ENCODE assay signal across 24 mouse cellular contexts in genomic region chr8:93126476-93126875, GRCm38 (mm10). TPM values are rescaled to one million over a fixed set of nuclear protein-coding genes. Genes with fewer than 3 reads are reported as not detected.
DNase-seq lines count a peak whose midpoint lies in the region; ATAC-seq and TF ChIP-seq lines count a peak whose summit lies in the region.
"Had no signal": no experiment of that assay in that cellular context is flagged by ENCODE, and none has a peak within 500 bp of the region (broad histone marks: within the 10 kb centered on the region; RNA-seq: fewer than 3 reads in every experiment).

No protein-coding gene starts in this region.

- no peak for TF ChIP-seq POLR2A in kidney, adult 2 months (IDR thresholded peaks at IDR 0.05; ENCODE audit: low read depth, low read length)

- H3K9ac ChIP-seq in kidney, embryonic 15.5 days, result no peak overlapping the region
- H3K9ac ChIP-seq in lung, postnatal 0 days (replicated peaks; ENCODE audit: low read depth), result no peak overlapping the region
- H3K9ac ChIP-seq in hindbrain, postnatal 0 days (replicated peaks; ENCODE audit: low read length), result no peak overlapping the region
- H3K9ac ChIP-seq: embryonic facial prominence, embryonic 13.5 days; hindbrain, embryonic 12.5 days; liver, embryonic 12.5 days had no signal

- H3K27ac ChIP-seq in kidney, adult 2 months (ENCODE audit: insufficient read depth, low read depth, low read length), result no peak overlapping the region
- no peak overlapping the region for H3K27ac ChIP-seq in kidney, embryonic 15.5 days
- no peak overlapping the region for H3K27ac ChIP-seq in lung, postnatal 0 days (ENCODE audit: low read length)
- H3K27ac ChIP-seq in layer of hippocampus, adult 2 months, result no peak overlapping the region
- no peak overlapping the region for H3K27ac ChIP-seq in hindbrain, postnatal 0 days
- H3K27ac ChIP-seq: embryonic facial prominence, embryonic 13.5 days; hindbrain, embryonic 12.5 days; liver, embryonic 12.5 days; midbrain, embryonic 10.5 days; stomach, postnatal 0 days had no signal

- no peaks in the 10 kb centered on the region for H3K9me3 ChIP-seq in kidney, embryonic 15.5 days (replicated peaks)
- no peaks in the 10 kb centered on the region for H3K9me3 ChIP-seq in lung, postnatal 0 days (ENCODE audit: low read length)
- H3K9me3 ChIP-seq in hindbrain, postnatal 0 days (ENCODE audit: low read length), result no peaks in the 10 kb centered on the region
- H3K9me3 ChIP-seq: embryonic facial prominence, embryonic 13.5 days; hindbrain, embryonic 12.5 days; liver, embryonic 12.5 days; midbrain, embryonic 10.5 days had no signal

- TF ChIP-seq CTCF in kidney, adult 2 months (conservative IDR thresholded peaks at IDR 0.05; ENCODE audit: insufficient read depth, insufficient read length, low read depth, low read length), result no peak
- no peak for TF ChIP-seq CTCF in lung, postnatal 0 days (IDR thresholded peaks at IDR 0.05)
- no peak for TF ChIP-seq CTCF in layer of hippocampus, adult 2 months (conservative IDR thresholded peaks at IDR 0.05)
- no peak for TF ChIP-seq CTCF in hindbrain, postnatal 0 days (IDR thresholded peaks at IDR 0.05; ENCODE audit: low read depth)

- peak; percentile 59 for DNase-seq in kidney, adult 2 months
- DNase-seq in lung, postnatal 10 days, result peak; percentile 2
- DNase-seq in lung, postnatal 0 days (ENCODE audit: low spot score), result no peak
- peak; percentile 28 to 36 for DNase-seq in layer of hippocampus, adult 2 months (ENCODE audit: low spot score in 2 of 2)
- DNase-seq in lung, postnatal 36 days, result peak; percentile 54
- no peak for DNase-seq in hindbrain, postnatal 0 days (ENCODE audit: low spot score)
- DNase-seq: cerebellum, adult 9-11 months; left cerebral cortex, postnatal 4 days; right cerebral cortex, postnatal 25 days had no signal

- H3K36me3 ChIP-seq in kidney, adult 2 months (ENCODE audit: control insufficient read depth, insufficient read depth, low read length), result no peaks in the 10 kb centered on the region
- H3K36me3 ChIP-seq in kidney, embryonic 15.5 days, result no peaks in the 10 kb centered on the region
- H3K36me3 ChIP-seq in lung, postnatal 0 days (ENCODE audit: insufficient read depth, low read length), result no peaks in the 10 kb centered on the region
- no peaks in the 10 kb centered on the region for H3K36me3 ChIP-seq in hindbrain, postnatal 0 days (ENCODE audit: insufficient read depth, low read length)
- H3K36me3 ChIP-seq: embryonic facial prominence, embryonic 13.5 days; G1E; hindbrain, embryonic 12.5 days; liver, embryonic 12.5 days; midbrain, embryonic 10.5 days had no signal

- no peak overlapping the region for H3K4me3 ChIP-seq in kidney, adult 2 months (ENCODE audit: insufficient read depth, low read depth, low read length)
- H3K4me3 ChIP-seq in kidney, embryonic 15.5 days (replicated peaks), result no peak overlapping the region
- H3K4me3 ChIP-seq in lung, postnatal 0 days (ENCODE audit: low read depth, low read length), result no peak overlapping the region
- no peak overlapping the region for H3K4me3 ChIP-seq in layer of hippocampus, adult 2 months
- no peak overlapping the region for H3K4me3 ChIP-seq in hindbrain, postnatal 0 days (ENCODE audit: low read length)
- H3K4me3 ChIP-seq: embryonic facial prominence, embryonic 13.5 days; hindbrain, embryonic 12.5 days; liver, embryonic 12.5 days; midbrain, embryonic 10.5 days had no signal

- WGBS in kidney, adult 2 months, result 66% methylated on average over 2 of the region's 2 CpGs
- 67% methylated on average over 2 of the region's 2 CpGs for WGBS in kidney, embryonic 15.5 days
- 61% methylated on average over 2 of the region's 2 CpGs for WGBS in lung, postnatal 0 days
- WGBS in hindbrain, postnatal 0 days, result 64% methylated on average over 2 of the region's 2 CpGs

- H3K4me2 ChIP-seq in kidney, embryonic 15.5 days, result no peak overlapping the region
- H3K4me2 ChIP-seq in lung, postnatal 0 days (replicated peaks; ENCODE audit: low read depth, low read length), result no peak overlapping the region
- no peak overlapping the region for H3K4me2 ChIP-seq in hindbrain, postnatal 0 days (ENCODE audit: low read depth, low read length)
- H3K4me2 ChIP-seq: embryonic facial prominence, embryonic 13.5 days; hindbrain, embryonic 12.5 days; liver, embryonic 12.5 days had no signal

- TF ChIP-seq EP300 in lung, postnatal 0 days (IDR thresholded peaks at IDR 0.05), result no peak

- no peak for ATAC-seq in kidney, embryonic 15.5 days (replicated peaks; ENCODE audit: low FRiP score)
- no peak for ATAC-seq in lung, postnatal 0 days
- no peak for ATAC-seq in hindbrain, postnatal 0 days
- ATAC-seq: CD4-positive, CD25-positive, alpha-beta regulatory T cell, adult 4 months; forebrain, embryonic 16.5 days; liver, embryonic 12.5 days had no signal

- H3K4me1 ChIP-seq in kidney, adult 2 months (ENCODE audit: control insufficient read depth, insufficient read depth, low read length), result no peaks in the 10 kb centered on the region
- no peaks in the 10 kb centered on the region for H3K4me1 ChIP-seq in kidney, embryonic 15.5 days
- H3K4me1 ChIP-seq in lung, postnatal 0 days (ENCODE audit: insufficient read depth, low read depth, low read length), result no peaks in the 10 kb centered on the region
- no peaks in the 10 kb centered on the region for H3K4me1 ChIP-seq in hindbrain, postnatal 0 days (ENCODE audit: insufficient read depth, low read length)
- H3K4me1 ChIP-seq: embryonic facial prominence, embryonic 13.5 days; hindbrain, embryonic 12.5 days; liver, embryonic 12.5 days; midbrain, embryonic 10.5 days had no signal

- H3K27me3 ChIP-seq in kidney, adult 2 months (replicated peaks; ENCODE audit: control insufficient read depth, insufficient read depth, low read length), result no peaks in the 10 kb centered on the region
- no peaks in the 10 kb centered on the region for H3K27me3 ChIP-seq in kidney, embryonic 15.5 days
- H3K27me3 ChIP-seq in lung, postnatal 0 days (replicated peaks; ENCODE audit: insufficient read depth, low read length), result no peaks in the 10 kb centered on the region
- no peaks in the 10 kb centered on the region for H3K27me3 ChIP-seq in hindbrain, postnatal 0 days (ENCODE audit: insufficient read depth, low read length)
- H3K27me3 ChIP-seq: embryonic facial prominence, embryonic 13.5 days; hindbrain, embryonic 12.5 days; liver, embryonic 12.5 days had no signal

RNA-seq across cellular contexts. Expression of gene Ces1c, which starts 4.6 kb away (rescaled TPM):
- polyA plus RNA-seq in kidney, adult 2 months (2012; rRNA removed), result 0.22 and 0.39 TPM in 2 replicates
- 0.08 and 0.23 TPM in 2 replicates for polyA plus RNA-seq in kidney, embryonic 15.5 days (2015; fragmentation: Nextera tagmentation; extraction: Ambion mirVana)
- 0.08 and 0.24 TPM in 2 replicates for polyA plus RNA-seq in lung, postnatal 0 days (2015; fragmentation: Nextera tagmentation; extraction: Ambion mirVana)
- not detected for total RNA-seq in layer of hippocampus, adult 2 months (2021)
- total RNA-seq in hindbrain, postnatal 0 days (2014; rRNA removed), result not detected in 2 replicates
- not detected in 2 replicates for polyA plus RNA-seq in hindbrain, postnatal 0 days (2015; fragmentation: Nextera tagmentation; extraction: Ambion mirVana)
- total RNA-seq: G1E; granulocyte monocyte progenitor cell, adult 5-6 weeks; left cerebral cortex, adult 18-20 months; left cerebral cortex, postnatal 4 days had no signal
- polyA plus RNA-seq: CD4-positive, CD25-positive, alpha-beta regulatory T cell, adult 4 months; embryonic facial prominence, embryonic 13.5 days; forebrain, embryonic 16.5 days; G1E; heart, embryonic 16.5 days; hindbrain, embryonic 12.5 days; lung, embryonic 16.5 days; midbrain, embryonic 10.5 days; neural tube, embryonic 11.5 days had no signal

RNA-seq across cellular contexts. Expression of gene Ces1b, which starts 46.7 kb away (rescaled TPM):
- not detected in 2 replicates for polyA plus RNA-seq in kidney, adult 2 months (2012; rRNA removed)
- not detected in 2 replicates for polyA plus RNA-seq in kidney, embryonic 15.5 days (2015; fragmentation: Nextera tagmentation; extraction: Ambion mirVana)
- polyA plus RNA-seq in lung, postnatal 0 days (2015; fragmentation: Nextera tagmentation; extraction: Ambion mirVana), result 0.37 and 0.61 TPM in 2 replicates
- total RNA-seq in layer of hippocampus, adult 2 months (2021), result not detected
- total RNA-seq in hindbrain, postnatal 0 days (2014; rRNA removed), result not detected in 2 replicates
- not detected in 2 replicates for polyA plus RNA-seq in hindbrain, postnatal 0 days (2015; fragmentation: Nextera tagmentation; extraction: Ambion mirVana)
- total RNA-seq: granulocyte monocyte progenitor cell, adult 5-6 weeks; left cerebral cortex, adult 18-20 months; left cerebral cortex, postnatal 4 days had no signal
- polyA plus RNA-seq: CD4-positive, CD25-positive, alpha-beta regulatory T cell, adult 4 months; embryonic facial prominence, embryonic 13.5 days; forebrain, embryonic 16.5 days; G1E; hindbrain, embryonic 12.5 days; intestine, embryonic 14.5 days; liver, embryonic 12.5 days; midbrain, embryonic 10.5 days; neural tube, embryonic 11.5 days had no signal

Comparison
In these comparisons a context has a peak if more than half of its experiments do, and no peak if none do; other contexts are left out.
1. DNase-seq: peak in kidney, adult 2 months (single experiment), lung, postnatal 10 days (single experiment), layer of hippocampus, adult 2 months (2 of 2) and lung, postnatal 36 days (single experiment); none in lung, postnatal 0 days (single experiment) and hindbrain, postnatal 0 days (single experiment).